Mouse (Mus musculus): ENCODE results near the gene Olfr141.

Gene Olfr141

DNA sequence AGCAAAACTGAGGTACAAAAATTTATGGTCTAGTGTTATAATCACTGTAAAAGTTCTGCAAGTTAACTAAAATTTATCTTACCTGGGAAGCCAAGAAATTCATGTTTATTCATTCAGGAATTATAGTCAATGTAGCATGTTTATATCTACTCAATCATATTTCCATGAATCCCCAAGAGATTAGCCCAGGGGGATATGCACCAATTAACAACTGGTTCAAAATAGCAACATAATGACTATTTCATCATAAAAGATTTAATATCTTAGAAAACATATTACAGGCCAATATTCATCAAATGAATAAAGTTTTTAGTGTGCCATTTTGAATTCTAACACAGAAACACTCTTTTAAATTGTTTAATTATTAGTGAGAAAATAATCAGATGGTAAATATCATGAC is at the start of gene Olfr141:
Olfr141 (minus strand) TSS at position 101 of the 400 bp plus-strand sequence.
- no peak for DNase-seq (ENCODE audit: low read depth, low spot score)

GRCm38 (mm10) chr2:86851596-86851995 is 41.8 kb upstream of the Olfr141 start, which contains the start of gene Olfr1095:
Gene Olfr1095, minus strand, starts transcription at chr2:86851696.
- DNase-seq (ENCODE audit: low read depth, low spot score): no peak

DNA sequence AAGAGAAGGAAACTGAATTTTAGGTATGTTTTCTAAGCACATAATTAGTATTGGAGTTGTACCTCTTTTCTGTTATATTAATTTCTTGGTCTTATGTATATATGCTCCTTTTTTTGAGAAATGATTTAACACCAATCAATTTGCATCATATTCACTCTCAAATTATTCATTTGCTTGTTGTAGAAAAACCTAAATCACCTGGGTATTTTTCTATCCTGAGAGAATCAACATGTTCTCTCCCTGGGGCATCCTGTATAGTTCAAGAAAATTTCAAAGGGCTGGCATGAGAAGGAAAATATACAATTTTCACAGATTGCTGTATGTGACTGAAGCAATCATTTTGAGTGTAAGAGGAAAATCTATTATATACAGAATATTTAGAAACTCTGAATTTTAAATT is 14.5 kb upstream of the Olfr141 start, which contains the start of gene Olfr1094:
Olfr1094 (plus strand) TSS at position 301 of the 400 bp plus-strand sequence.
- no peak for DNase-seq (ENCODE audit: low read depth, low spot score)

- no peak for DNase-seq (ENCODE audit: low read depth, low spot score)
Measured at GRCm38 (mm10) chr2:86782179-86782578, 27.6 kb downstream of the Olfr141 start, which contains the start of gene Olfr1093. Gene Olfr1093, plus strand, starts transcription at chr2:86782479.

GRCm38 (mm10) chr2:86761050-86761449 is 48.8 kb downstream of the Olfr141 start:
- no peak for DNase-seq (ENCODE audit: low read depth, low spot score)

- DNase-seq (ENCODE audit: low read depth, low spot score): no peak
Measured at GRCm38 (mm10) chr2:86758893-86759292, 50.9 kb downstream of the Olfr141 start, which contains the start of gene Olfr1090. Gene Olfr1090, minus strand, starts transcription at chr2:86758993.

All from embryo, embryonic 11.5 days (tissue).